Mouse (Mus musculus): Measurements from ENCODE around the gene Zfp141. TPM values are rescaled to one million over a fixed set of nuclear protein-coding genes. Genes with fewer than 3 reads are reported as not detected.

Zfp141 gene
- polyA plus RNA-seq, 1 experiment from 2014 or later = 12.4 TPM

DNA sequence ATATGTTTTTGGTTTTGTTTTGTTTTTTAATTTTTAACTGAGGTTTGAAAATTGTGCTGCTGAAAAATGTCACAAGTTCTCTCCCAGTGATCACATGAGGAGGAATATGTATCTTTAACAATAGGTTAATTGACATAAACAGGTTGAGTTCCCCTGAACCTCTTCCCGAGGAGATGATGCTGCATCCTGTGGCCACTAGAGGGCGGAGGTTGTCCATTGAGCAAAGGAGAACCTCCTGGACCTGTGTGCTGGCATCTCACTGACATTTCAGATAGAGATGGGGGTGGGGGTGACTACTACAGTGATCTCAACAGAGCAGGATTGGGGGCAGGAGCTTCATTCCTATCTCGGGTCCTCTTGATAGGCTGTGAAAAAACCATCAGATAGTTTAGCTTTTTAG, 54.9 kb downstream of the Zfp141 start:
- no peak overlapping the region for H3K4me2 ChIP-seq (ENCODE audit: low read depth)
- WGBS = 38% methylated on average over 3 of the region's 3 CpGs
- no peak overlapping the region for H3K4me3 ChIP-seq (ENCODE audit: low read depth, low read length)
- DNase-seq (ENCODE audit: low spot score) (no peak), ATAC-seq (ENCODE audit: insufficient read depth, low FRiP score, low TSS enrichment) (no peak)
- no peaks in the 10 kb centered on the region for H3K4me1 ChIP-seq (ENCODE audit: control insufficient read depth, insufficient read depth, low read length)
- H3K27ac ChIP-seq (ENCODE audit: low read depth, low read length) = no peak overlapping the region
- H3K9ac ChIP-seq (ENCODE audit: low read length) = no peak overlapping the region
- H3K36me3 ChIP-seq (ENCODE audit: control insufficient read depth, insufficient read depth, low read length) = no peaks in the 10 kb centered on the region
- H3K27me3 ChIP-seq (ENCODE audit: control insufficient read depth, insufficient read depth, low read length) = no peaks in the 10 kb centered on the region
- peaks cover 14% of the 10 kb centered on the region; the same call in 1 of the 2 replicates for H3K9me3 ChIP-seq (ENCODE audit: control insufficient read depth, low read length)

DNA sequence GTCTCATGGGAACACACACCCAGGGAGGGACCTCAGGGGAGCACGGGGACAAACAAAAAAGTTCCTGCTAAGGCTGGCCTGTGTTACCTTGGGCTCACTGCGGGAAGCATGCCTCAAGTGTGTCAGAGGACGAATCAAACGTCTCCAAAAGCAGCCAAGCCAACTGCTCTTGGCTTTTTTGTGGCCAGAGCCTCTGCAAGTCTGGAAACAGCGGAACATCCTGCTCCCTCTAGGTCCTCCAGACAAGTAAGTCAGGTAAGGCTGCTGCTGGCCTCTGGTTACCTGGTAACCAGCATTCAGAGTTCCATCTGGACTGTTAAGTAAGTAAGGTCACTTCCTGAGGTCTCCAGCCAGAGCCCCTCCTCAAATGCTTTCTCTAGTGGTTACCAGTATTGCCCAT, 57.7 kb downstream of the Zfp141 start, which contains the start of gene 4933421I07Rik:
Gene 4933421I07Rik (minus strand): TSS at position 271 of the 400 bp plus-strand sequence.
- Histone ChIP-seq H3K4me1 (ENCODE audit: control insufficient read depth, insufficient read depth, low read length) (no peaks in the 10 kb centered on the region), H3K4me3 (ENCODE audit: low read depth, low read length) (no peak within 1 kb of the TSS), H3K36me3 (ENCODE audit: control insufficient read depth, insufficient read depth, low read length) (no peaks in the 10 kb centered on the region), H3K9ac (ENCODE audit: low read length) (no peak within 1 kb of the TSS), H3K27ac (ENCODE audit: low read depth, low read length) (no peak within 1 kb of the TSS), H3K27me3 (ENCODE audit: control insufficient read depth, insufficient read depth, low read length) (no peaks in the 10 kb centered on the region), H3K4me2 (ENCODE audit: low read depth) (no peak within 1 kb of the TSS), H3K9me3 (ENCODE audit: control insufficient read depth, low read length) (peaks cover 17% of the 10 kb centered on the region; the same call in 1 of the 2 replicates)
- DNase-seq (ENCODE audit: low spot score) (no peak), ATAC-seq (ENCODE audit: insufficient read depth, low FRiP score, low TSS enrichment) (no peak)
- WGBS = 84% methylated on average over 5 of the region's 5 CpGs

GRCm38 (mm10) chr7:42447352-42447751, 58.2 kb downstream of the Zfp141 start:
- H3K27me3 ChIP-seq (ENCODE audit: control insufficient read depth, insufficient read depth, low read length) = no peaks in the 10 kb centered on the region
- DNase-seq (ENCODE audit: low spot score) (no peak), ATAC-seq (ENCODE audit: insufficient read depth, low FRiP score, low TSS enrichment) (no peak)
- H3K9me3 ChIP-seq (ENCODE audit: control insufficient read depth, low read length) = peaks cover 17% of the 10 kb centered on the region; the same call in 1 of the 2 replicates
- H3K4me1 ChIP-seq (ENCODE audit: control insufficient read depth, insufficient read depth, low read length) = no peaks in the 10 kb centered on the region
- H3K4me3 ChIP-seq (ENCODE audit: low read depth, low read length) = no peak overlapping the region
- H3K36me3 ChIP-seq (ENCODE audit: control insufficient read depth, insufficient read depth, low read length) = no peaks in the 10 kb centered on the region
- H3K9ac ChIP-seq (ENCODE audit: low read length) = no peak overlapping the region
- WGBS = 82% methylated on average over 9 of the region's 9 CpGs
- H3K27ac ChIP-seq (ENCODE audit: low read depth, low read length) = no peak overlapping the region
- H3K4me2 ChIP-seq (ENCODE audit: low read depth) = no peak overlapping the region

Other genes with a start within 250 kb of the Zfp141 start
- not detected in 2 replicates for gene Vmn2r61, start 245.7 kb downstream of the Zfp141 start, polyA plus RNA-seq (2014; fragmentation: Nextera tagmentation; extraction: Ambion mirVana)
- not detected in 2 replicates for gene 4933421I07Rik, start 57.6 kb downstream of the Zfp141 start, polyA plus RNA-seq (2014; fragmentation: Nextera tagmentation; extraction: Ambion mirVana)
- not detected in 2 replicates for gene Gm21028, start 72.8 kb upstream of the Zfp141 start, polyA plus RNA-seq (2014; fragmentation: Nextera tagmentation; extraction: Ambion mirVana)
- gene Zfp977, start 86.8 kb upstream of the Zfp141 start, polyA plus RNA-seq (2014; fragmentation: Nextera tagmentation; extraction: Ambion mirVana) = 1.5 and 2.4 TPM in 2 replicates
- gene Zfp976, start 136.8 kb upstream of the Zfp141 start, polyA plus RNA-seq (2014; fragmentation: Nextera tagmentation; extraction: Ambion mirVana) = 1.4 and 2.0 TPM in 2 replicates
- gene Zfp975, start 187.0 kb upstream of the Zfp141 start, polyA plus RNA-seq (2014; fragmentation: Nextera tagmentation; extraction: Ambion mirVana) = 9.9 and 10.2 TPM in 2 replicates
- not detected in 2 replicates for gene Gm17067, start 221.3 kb upstream of the Zfp141 start, polyA plus RNA-seq (2014; fragmentation: Nextera tagmentation; extraction: Ambion mirVana)

Measured in neural tube, embryonic 11.5 days (tissue).